Comparison of ENCODE assay signal across 11 mouse cellular contexts in genomic region chr10:71525290-71525689, GRCm38 (mm10).
"Had no signal": no experiment of that assay in that cellular context is flagged by ENCODE, and none has a peak within 500 bp of the region (broad histone marks: within the 10 kb centered on the region; RNA-seq: fewer than 3 reads in every experiment).

No protein-coding gene starts in this region.

- DNase-seq: retina, postnatal 1 day; right cerebral cortex, postnatal 14 days; right cerebral cortex, postnatal 25 days; right cerebral cortex, postnatal 4 days; spleen, adult 18-20 months; thymus, adult 18-20 months; thymus, adult 2 months; thymus, postnatal 14 days; thymus, postnatal 25 days; thymus, postnatal 36 days; thymus, postnatal 4 days had no signal
